Mouse (Mus musculus): ENCODE measurements at regions not wholly inside any gene's neighbourhood (a gene's known extent, or its start where the extent isn't known, plus 50 kb on each side); places are given as distances from the start of the nearest gene placed in this dataset.

DNA sequence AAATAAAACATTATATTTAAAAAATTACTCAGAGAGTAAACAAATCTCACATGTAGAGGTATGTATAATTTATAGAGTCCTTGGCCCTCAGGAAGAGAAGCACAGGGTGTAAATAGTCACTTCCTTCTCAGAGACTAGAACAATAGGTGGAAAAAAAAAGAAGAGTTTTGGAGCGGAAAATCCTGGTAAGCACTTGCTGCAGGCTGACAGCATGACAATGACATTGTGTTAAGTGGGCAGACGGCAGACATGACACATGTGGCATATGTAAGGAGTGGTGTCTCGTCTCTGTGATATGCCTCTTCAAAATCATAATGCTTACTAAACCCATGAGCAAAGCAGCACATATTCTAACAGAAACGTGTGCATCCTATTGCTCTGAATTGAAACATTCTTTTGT lies 1126.7 kb downstream of the Car8 start:
- DNase-seq (ENCODE audit: low spot score): no peak

DNA sequence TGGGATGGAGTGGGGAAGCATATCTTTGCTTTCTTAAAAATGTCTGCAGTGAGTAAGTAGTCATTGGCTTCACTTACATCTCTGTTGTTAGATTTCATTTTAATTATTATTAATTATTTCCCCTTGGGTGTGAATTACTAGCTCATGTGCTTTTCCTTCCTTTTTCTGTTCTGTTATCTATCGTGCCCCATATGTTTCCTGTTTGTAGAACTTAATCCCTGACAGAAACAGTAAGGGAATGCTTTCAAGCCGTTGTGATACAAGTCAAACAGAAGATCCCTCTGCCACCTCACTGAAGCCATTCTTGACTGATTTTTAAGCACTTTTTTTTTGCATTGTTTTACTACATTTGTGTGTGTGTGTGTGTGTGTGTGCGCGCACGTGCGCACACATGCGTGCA lies 1145.9 kb downstream of the Car8 start:
- DNase-seq (ENCODE audit: low spot score): no peak

DNA sequence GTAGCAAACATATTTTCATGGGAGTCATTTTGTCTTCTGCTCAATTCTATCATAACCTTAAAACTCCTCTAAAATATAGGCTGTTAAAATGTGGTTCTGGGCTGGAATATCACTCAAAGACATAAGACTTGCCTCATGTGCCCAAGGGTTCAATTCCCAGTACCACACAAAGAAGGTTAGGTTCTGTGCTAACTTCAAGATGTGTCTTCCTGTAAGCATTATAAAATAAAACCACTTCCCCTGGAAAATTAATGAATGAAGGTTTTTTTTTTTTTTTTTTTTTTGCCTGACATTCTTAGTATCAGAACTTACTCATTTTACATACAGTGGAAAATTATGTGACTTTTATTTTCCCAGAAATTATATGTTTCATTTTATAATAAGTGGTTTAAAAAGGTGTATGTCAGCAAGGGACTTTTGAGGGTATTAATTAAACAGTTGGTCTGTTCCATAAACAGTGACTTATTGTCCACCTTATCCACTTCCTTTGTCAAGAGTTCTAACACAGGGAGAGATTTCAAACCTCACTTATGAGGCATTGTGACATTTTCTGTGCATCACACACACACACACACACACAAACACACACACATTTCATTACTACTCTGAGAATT lies 1147.5 kb downstream of the Car8 start:
- no peak for DNase-seq (ENCODE audit: low spot score)
